23 mouse cellular contexts compared by ENCODE assay signal in the genomic region with DNA sequence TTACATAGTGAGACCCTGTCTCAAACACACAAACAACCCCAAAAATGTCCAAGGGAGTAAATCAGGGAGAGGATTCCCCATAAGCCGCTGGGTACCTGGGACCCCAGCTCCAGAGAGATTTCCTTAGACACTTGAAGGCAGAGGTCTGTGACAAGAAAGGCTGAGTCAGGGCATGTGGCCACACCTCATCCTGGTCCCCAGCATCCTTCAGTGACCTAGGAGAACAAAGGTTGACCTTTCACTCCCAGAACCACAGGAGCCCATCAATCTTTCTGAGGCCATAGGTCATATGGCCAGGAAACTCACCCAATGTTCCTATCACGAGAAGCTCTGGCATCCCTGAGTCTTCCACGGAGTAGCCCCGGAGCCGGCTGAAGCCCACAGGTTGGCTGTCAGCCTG.
DNase-seq lines count a peak whose midpoint lies in the region; TF ChIP-seq lines count a peak whose summit lies in the region.
"Had no signal": no experiment of that assay in that cellular context is flagged by ENCODE, and none has a peak within 500 bp of the region (broad histone marks: within the 10 kb centered on the region; RNA-seq: fewer than 3 reads in every experiment).

No protein-coding gene starts in this region.

- no peaks in the 10 kb centered on the region for H3K27me3 ChIP-seq in ES-Bruce4 (ENCODE audit: control insufficient read depth, insufficient read depth, low read length, poor library complexity, severe bottlenecking)
- H3K27me3 ChIP-seq in embryonic facial prominence, embryonic 10.5 days (replicated peaks; ENCODE audit: low read depth, poor library complexity, severe bottlenecking) = peaks cover 59% of the 10 kb centered on the region
- H3K27me3 ChIP-seq: intestine, embryonic 15.5 days had no signal

- no peak for TF ChIP-seq POLR2A in ES-Bruce4 (IDR thresholded peaks at IDR 0.05; ENCODE audit: insufficient read depth, low read length)

- H3K27ac ChIP-seq in ES-Bruce4 (ENCODE audit: insufficient read depth, low read length) (no peak overlapping the region), ES-E14 (ENCODE audit: insufficient read depth, low read depth, low read length, poor library complexity, severe bottlenecking) (no peak overlapping the region)
- H3K27ac ChIP-seq in embryonic facial prominence, embryonic 10.5 days (replicated peaks) = no peak overlapping the region
- H3K27ac ChIP-seq: embryonic facial prominence, embryonic 12.5 days; embryonic facial prominence, embryonic 15.5 days; gastrocnemius, adult 2 months; heart, embryonic 15.5 days; hindbrain, embryonic 13.5 days; intestine, embryonic 15.5 days had no signal

- no peak for DNase-seq in ES-E14 (ENCODE audit: low read depth, low spot score)
- DNase-seq in embryo, embryonic 10.5 days (ENCODE audit: low spot score) = peak; percentile 32
- no peak for DNase-seq in embryonic facial prominence, embryonic 10.5 days (ENCODE audit: low spot score)
- no peak for DNase-seq in gastrocnemius, adult 8-10 months (ENCODE audit: low spot score in 2 of 2)
- DNase-seq in urinary bladder, adult 2 months (ENCODE audit: low spot score) = no peak
- DNase-seq: adrenal gland, adult 8-10 months; cerebellum, adult 11-12 months; cerebellum, adult 8-10 months; cerebellum, postnatal 36 days; gastrocnemius, postnatal 25 days; heart, adult 18-20 months; heart, postnatal 36 days; kidney, adult 11 months had no signal

- TF ChIP-seq EP300 in ES-Bruce4 (IDR thresholded peaks at IDR 0.05; ENCODE audit: insufficient read depth, low read depth, low read length) = 0 out of 2 replicates have a peak, but pooled peaks have one; percentile 28

- H3K4me1 ChIP-seq in ES-Bruce4 (ENCODE audit: control insufficient read depth, insufficient read depth, low read length) = peaks cover 9% of the 10 kb centered on the region
- H3K4me1 ChIP-seq in ES-E14 (ENCODE audit: control insufficient read depth in 2 of 2, insufficient read depth in 2 of 2, low read length in 2 of 2, poor library complexity in 1 of 2) = peaks cover 0 to 23% of the 10 kb centered on the region in 2 experiments; a peak in 2 of 4 replicates
- H3K4me1 ChIP-seq in embryonic facial prominence, embryonic 10.5 days = peaks cover 70% of the 10 kb centered on the region

- H3K36me3 ChIP-seq in ES-Bruce4 (ENCODE audit: control insufficient read depth, insufficient read depth, low read length, poor library complexity, severe bottlenecking) (no peaks in the 10 kb centered on the region), ES-E14 (ENCODE audit: control insufficient read depth, insufficient read depth, low read length, poor library complexity, severe bottlenecking) (no peaks in the 10 kb centered on the region)
- H3K36me3 ChIP-seq in embryonic facial prominence, embryonic 10.5 days (replicated peaks) = no peaks in the 10 kb centered on the region
- H3K36me3 ChIP-seq: embryonic facial prominence, embryonic 12.5 days; embryonic facial prominence, embryonic 15.5 days; heart, embryonic 12.5 days; heart, embryonic 15.5 days; hindbrain, embryonic 10.5 days; hindbrain, embryonic 13.5 days; intestine, embryonic 15.5 days had no signal

- H3K9ac ChIP-seq in ES-Bruce4 (ENCODE audit: low read depth, poor library complexity, severe bottlenecking) = no peak overlapping the region
- no peak overlapping the region for H3K9ac ChIP-seq in ES-E14 (ENCODE audit: insufficient read depth, low read depth, low read length, poor library complexity, severe bottlenecking)
- H3K9ac ChIP-seq: embryonic facial prominence, embryonic 12.5 days; embryonic facial prominence, embryonic 15.5 days; forebrain, postnatal 0 days; heart, embryonic 12.5 days; heart, embryonic 15.5 days; hindbrain, embryonic 13.5 days; intestine, embryonic 15.5 days had no signal

- H3K9me3 ChIP-seq in ES-Bruce4 (replicated peaks; ENCODE audit: control insufficient read depth, insufficient read depth, low read length, poor library complexity, severe bottlenecking) (no peaks in the 10 kb centered on the region), ES-E14 (ENCODE audit: control insufficient read depth, insufficient read depth, low read depth, low read length) (no peaks in the 10 kb centered on the region)
- no peaks in the 10 kb centered on the region for H3K9me3 ChIP-seq in embryonic facial prominence, embryonic 10.5 days
- H3K9me3 ChIP-seq: embryonic facial prominence, embryonic 12.5 days; embryonic facial prominence, embryonic 15.5 days; heart, embryonic 12.5 days; heart, embryonic 15.5 days; hindbrain, embryonic 10.5 days; hindbrain, embryonic 13.5 days; intestine, embryonic 15.5 days had no signal

- no peak for TF ChIP-seq CTCF in ES-Bruce4 (IDR thresholded peaks at IDR 0.05; ENCODE audit: low read depth, low read length)

- H3K4me3 ChIP-seq in ES-Bruce4 (ENCODE audit: low read depth, low read length) (no peak overlapping the region), ES-E14 (ENCODE audit: insufficient read depth in 1 of 2, low read depth in 1 of 2, low read length in 2 of 2, poor library complexity in 1 of 2, severe bottlenecking in 1 of 2) (no peak overlapping the region)
- H3K4me3 ChIP-seq in embryonic facial prominence, embryonic 10.5 days = no peak overlapping the region
- H3K4me3 ChIP-seq: embryonic facial prominence, embryonic 12.5 days; embryonic facial prominence, embryonic 15.5 days; gastrocnemius, adult 2 months; heart, embryonic 12.5 days; heart, embryonic 15.5 days; hindbrain, embryonic 10.5 days; hindbrain, embryonic 13.5 days; intestine, embryonic 15.5 days had no signal

- in situ Hi-C loops in ES-E14 (cut with MboI; ENCODE audit: low sequenced_read_pairs in 2 of 2, unreplicated experiment in 2 of 2) = loop anchor here (5.0 to 10.0 kb wide), 2 partner anchors 167 to 169 kb away; no protein-coding TSS in a partner anchor

- 38% methylated on average over 5 of the region's 5 CpGs for WGBS in embryonic facial prominence, embryonic 10.5 days

TF ChIP-seq in ES-E14, 5 proteins besides CTCF, POLR2A, EP300 and RAD21:
- TF ChIP-seq ZNF384 (IDR thresholded peaks at IDR 0.05; ENCODE audit: low read depth, low read length) = no peak
- TF ChIP-seq MAFK (IDR thresholded peaks at IDR 0.05; ENCODE audit: insufficient read depth, low read depth, low read length) = peak; percentile 75; the same call in 1 of the 2 replicates
TF ChIP-seq in ES-E14: peak in this region for 1.
